Mouse (Mus musculus): ENCODE measurements around the gene Syne1.

DNA sequence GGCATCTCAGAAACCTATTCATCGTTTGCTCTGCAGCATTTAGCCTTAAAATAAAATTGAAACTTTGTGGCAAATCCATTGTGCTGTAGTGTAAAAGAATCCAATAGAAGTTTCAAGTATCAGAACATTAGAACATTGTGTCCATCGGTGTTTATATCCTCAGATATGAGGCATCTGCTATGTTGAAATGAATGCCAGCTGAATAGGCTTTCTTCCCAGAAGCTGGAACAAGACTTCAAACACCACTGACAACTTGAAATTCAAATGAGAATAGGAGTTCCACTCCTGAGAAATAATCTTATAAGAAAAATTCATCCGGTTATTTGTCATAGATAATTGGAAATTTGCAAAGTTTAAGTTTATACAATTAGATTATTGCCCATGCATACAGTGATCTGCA lies 135.6 kb downstream of the Syne1 start:
- TF ChIP-seq CTCF (IDR thresholded peaks at IDR 0.05; ENCODE audit: insufficient read depth, low read length), result no peak
- no peak for TF ChIP-seq POLR2A (IDR thresholded peaks at IDR 0.05; ENCODE audit: borderline replicate concordance, extremely low read depth, low read depth, low read length)
